Mouse (Mus musculus): ENCODE measurements around the gene Shq1.

DNA sequence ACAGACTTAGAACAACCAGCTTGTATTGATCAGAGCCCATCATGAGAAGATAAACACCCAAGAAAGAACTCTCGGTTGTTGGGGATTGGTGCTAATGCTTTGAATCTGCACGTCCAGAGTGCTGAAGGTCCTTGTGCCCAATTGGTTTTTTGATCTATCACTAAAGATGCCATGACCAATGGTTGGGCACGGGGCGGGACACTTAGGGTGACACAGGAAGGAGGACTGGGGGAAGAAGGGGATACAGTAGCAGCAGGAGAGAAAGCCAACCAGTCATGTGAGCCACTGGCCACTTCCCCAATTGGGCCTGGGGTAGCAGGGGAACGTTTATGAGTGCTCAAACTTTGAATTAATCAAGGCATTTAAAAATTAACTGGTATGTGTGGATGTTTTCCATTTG is 23.8 kb downstream of the Shq1 start:
- TF ChIP-seq CTCF (IDR thresholded peaks at IDR 0.05; ENCODE audit: low read depth, low read length) (no peak), POLR2A (IDR thresholded peaks at IDR 0.05; ENCODE audit: borderline replicate concordance, low read depth, low read length) (no peak)
